Mouse (Mus musculus) Patski (cell line): ENCODE data around the gene Nxf2. TPM values are rescaled to one million over a fixed set of nuclear protein-coding genes. Genes with fewer than 3 reads are reported as not detected.
"Not testable (repeated sequence)": the region's sequence is repeated elsewhere in the genome, so short reads cannot be mapped to it uniquely, and the experiment has no call there.

Experiments
- ATAC-seq: fragments of 100-300 bp; one replicate; pipeline ENCODE4 v1.8.0; 2021
- CTCF ChIA-PET: fragments of 350-600 bp; sonication (Branson Sonifier 250); formaldehyde crosslinking; loops from one replicate; lab custom pipeline; 2022; ENCODE audit warnings: inconsistent platforms; lab: Charles Lee
- POLR2A ChIA-PET: fragments of 350-600 bp; sonication (Branson Sonifier 250); formaldehyde crosslinking; loops from one replicate; lab custom pipeline; 2022; ENCODE audit warnings: antibody characterized with exemption, inconsistent platforms; lab: Charles Lee
- DNase-seq: peaks from one replicate; pipeline ENCODE4 v3.0.0-alpha.2; 2011; ENCODE audit warnings: low read depth, low spot score
- H3K27me3 ChIP-seq: fragments of 371-371 bp; one replicate; pipeline ENCODE4 v1.5.1; 2021
- CTCF ChIP-seq: fragments of 100-300 bp; IDR thresholded peaks from one replicate; pipeline ENCODE4 v1.5.1; 2021
- in situ Hi-C: fragments of 300-500 bp; cut with MboI; formaldehyde crosslinking; loops from 3 replicates; pipeline ENCODE4 v1.11.1; 2018; ENCODE audit warnings: low pct_unique_long_range_greater_than_20kb, mixed read lengths
- polyA plus RNA-seq: library from polyadenylated mRNA; unstranded; gene quantifications from one replicate; pipeline ENCODE4 v1.2.3, GENCODE M21; 2021

Nxf2 gene
- polyA plus RNA-seq, 1 experiment from 2014 or later = not detected

DNA sequence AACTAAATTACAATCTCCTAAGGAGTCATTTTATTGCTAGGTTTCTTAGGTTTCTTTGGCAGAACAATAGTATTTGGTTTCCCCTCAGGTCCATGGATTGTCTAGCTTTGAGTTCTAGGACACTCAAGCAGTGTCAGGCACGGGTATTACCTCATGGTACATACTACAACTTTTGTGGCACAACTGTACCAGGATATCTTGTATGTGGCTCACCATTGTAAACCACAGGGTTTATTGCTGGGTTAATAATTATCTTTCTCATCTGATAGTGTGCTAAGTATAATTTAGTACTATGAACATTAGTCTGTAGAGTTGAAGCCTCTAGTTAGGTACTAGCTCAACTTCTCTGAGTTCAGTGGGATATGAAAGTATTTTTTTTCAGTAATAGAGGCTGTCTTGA is 45.3 kb downstream of the Nxf2 start:
- no peak for ATAC-seq
- ChIA-PET CTCF (interaction anchor here (1.4 kb wide), 1 partner anchor 11 kb away, joined by 3 read pairs; no protein-coding TSS in a partner anchor), POLR2A (interaction anchor here (0.6 kb wide), 1 partner anchor 682 kb away, joined by 5 read pairs; no protein-coding TSS in a partner anchor)
- DNase-seq = no peak
- peaks cover 47% of the 10 kb centered on the region for H3K27me3 ChIP-seq
- no peak for TF ChIP-seq CTCF
- in situ Hi-C loops = no loop called here

GRCm38 (mm10) chrX:134915745-134916144 is 48.8 kb downstream of the Nxf2 start:
- TF ChIP-seq CTCF = no peak
- POLR2A ChIA-PET = no interaction called here
- in situ Hi-C loops = no loop called here
- CTCF ChIA-PET = no interaction called here
- no peak for ATAC-seq
- H3K27me3 ChIP-seq = peaks cover 64% of the 10 kb centered on the region
- no peak for DNase-seq

GRCm38 (mm10) chrX:134915315-134915714 is 49.2 kb downstream of the Nxf2 start:
- POLR2A ChIA-PET, ATAC-seq, DNase-seq, CTCF ChIA-PET, in situ Hi-C loops: not testable (repeated sequence)
- peaks cover 64% of the 10 kb centered on the region for H3K27me3 ChIP-seq

- peaks cover 64% of the 10 kb centered on the region for H3K27me3 ChIP-seq
- in situ Hi-C loops = loop anchor here (5.0 kb wide), 2 partner anchors 188 to 268 kb away; no protein-coding TSS in a partner anchor
- DNase-seq (no peak), ATAC-seq (no peak)
- no peak for TF ChIP-seq CTCF
- ChIA-PET CTCF (no interaction called here), POLR2A (no interaction called here)
Measured at GRCm38 (mm10) chrX:134914851-134915250, 49.7 kb downstream of the Nxf2 start.

- ChIA-PET POLR2A (no interaction called here), CTCF (interaction anchor here (1.0 to 2.0 kb wide), 5 partner anchors 12 to 185 kb away, joined by 3 to 6 read pairs (median 5); no protein-coding TSS in a partner anchor)
- ATAC-seq (no peak), DNase-seq (no peak)
- peak; percentile 61 for TF ChIP-seq CTCF
- in situ Hi-C loops = loop anchor here (5.0 kb wide), 2 partner anchors 186 to 266 kb away; no protein-coding TSS in a partner anchor
- peaks cover 62% of the 10 kb centered on the region for H3K27me3 ChIP-seq
Measured at GRCm38 (mm10) chrX:134913234-134913936, 51.2 kb downstream of the Nxf2 start.

DNA sequence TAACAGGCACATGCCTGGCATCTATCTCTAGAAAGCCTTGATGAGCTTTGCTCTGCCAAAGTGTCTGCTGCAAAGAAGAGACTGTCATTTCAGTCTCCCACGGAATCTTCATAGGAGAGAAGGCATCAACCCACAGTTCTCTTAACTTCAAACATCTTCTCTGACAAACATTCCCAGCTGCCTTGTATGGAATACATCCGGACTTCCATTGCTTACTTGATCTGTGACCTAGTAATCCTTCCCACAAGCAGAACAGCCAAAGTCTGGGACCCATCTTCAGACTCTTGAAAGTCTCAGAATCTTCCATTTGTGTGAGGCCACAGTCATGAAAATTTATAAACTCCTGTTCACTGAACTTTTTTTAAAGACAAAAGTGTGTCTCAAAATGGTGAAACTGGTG is 51.7 kb downstream of the Nxf2 start:
- ChIA-PET POLR2A (no interaction called here), CTCF (interaction anchor here (1.0 to 2.0 kb wide), 4 partner anchors 11 to 184 kb away, joined by 3 to 6 read pairs (median 5); no protein-coding TSS in a partner anchor)
- in situ Hi-C loops = loop anchor here (5.0 kb wide), 2 partner anchors 186 to 266 kb away; no protein-coding TSS in a partner anchor
- no peak for ATAC-seq
- peaks cover 63% of the 10 kb centered on the region for H3K27me3 ChIP-seq
- TF ChIP-seq CTCF = no peak
- no peak for DNase-seq

GRCm38 (mm10) chrX:134910345-134910744 is 54.2 kb downstream of the Nxf2 start:
- no peak for TF ChIP-seq CTCF
- H3K27me3 ChIP-seq = peaks cover 57% of the 10 kb centered on the region
- POLR2A ChIA-PET = no interaction called here
- CTCF ChIA-PET = interaction anchor here (1.3 kb wide), 1 partner anchor 180 kb away, joined by 3 read pairs; no protein-coding TSS in a partner anchor
- no peak for ATAC-seq
- DNase-seq = no peak
- in situ Hi-C loops = loop anchor here (5.0 kb wide), 2 partner anchors 183 to 263 kb away; no protein-coding TSS in a partner anchor

Other genes starting within 250 kb of the Nxf2 start
- not detected for gene Armcx1, start 246.8 kb downstream of the Nxf2 start, polyA plus RNA-seq
- gene Armcx6, start 213.3 kb downstream of the Nxf2 start, polyA plus RNA-seq = 0.21 TPM
- 37.4 TPM for gene Armcx3, start 208.2 kb downstream of the Nxf2 start, polyA plus RNA-seq
- 3.1 TPM for gene Armcx2, start 155.5 kb downstream of the Nxf2 start, polyA plus RNA-seq
- 8.2 TPM for gene Zmat1, start 44.5 kb upstream of the Nxf2 start, polyA plus RNA-seq
- not detected for gene Gm15023, start 212.9 kb upstream of the Nxf2 start, polyA plus RNA-seq
- not detected for gene Tceal6, start 245.9 kb upstream of the Nxf2 start, polyA plus RNA-seq